Mouse (Mus musculus) liver, embryonic 12.5 days (tissue): ENCODE measurements around the gene Net1. TPM values are rescaled to one million over a fixed set of nuclear protein-coding genes. Genes with fewer than 3 reads are reported as not detected.
"Not testable (repeated sequence)": the region's sequence is repeated elsewhere in the genome, so short reads cannot be mapped to it uniquely, and the experiment has no call there.

Experiments
- ATAC-seq: fragments of 200-750 bp; cut with Nextera tagmentation; 2 replicates; pipeline ENCODE4 v1.8.0; 2017; ENCODE audit warnings: moderate number of reproducible peaks, mild to moderate bottlenecking, moderate library complexity
- H3K27ac ChIP-seq: fragments of 300-500 bp; sonication (generic); 2 replicates; pipeline ENCODE4 v1.5.1; 2016; ENCODE audit warnings: mild to moderate bottlenecking
- H3K27me3 ChIP-seq: fragments of 300-500 bp; sonication (generic); replicated peaks from 2 replicates; pipeline ENCODE4 v1.6.1; 2016; ENCODE audit warnings: mild to moderate bottlenecking, moderate library complexity
- H3K36me3 ChIP-seq: fragments of 300-500 bp; sonication (generic); 2 replicates; pipeline ENCODE4 v1.6.1; 2016; ENCODE audit warnings: mild to moderate bottlenecking, moderate library complexity
- H3K4me1 ChIP-seq: fragments of 300-500 bp; sonication (generic); 2 replicates; pipeline ENCODE4 v1.6.1; 2016
- H3K4me2 ChIP-seq: fragments of 300-500 bp; sonication (generic); 2 replicates; pipeline ENCODE4 v1.6.1; 2016; ENCODE audit warnings: mild to moderate bottlenecking, moderate library complexity
- H3K4me3 ChIP-seq: fragments of 300-500 bp; sonication (generic); 2 replicates; pipeline ENCODE4 v1.5.1; 2016; ENCODE audit warnings: mild to moderate bottlenecking, moderate library complexity
- H3K9ac ChIP-seq: fragments of 300-500 bp; sonication (generic); 2 replicates; pipeline ENCODE4 v1.6.1; 2016; ENCODE audit warnings: mild to moderate bottlenecking, moderate library complexity
- H3K9me3 ChIP-seq: fragments of 300-500 bp; sonication (generic); replicated peaks from 2 replicates; pipeline ENCODE4 v1.6.1; 2016; ENCODE audit warnings: mild to moderate bottlenecking, moderate library complexity
- WGBS: fragments of 180-500 bp; shearing (Covaris S2); methylation state at CpG from one replicate; pipeline ENCODE4 v1.1.7; 2016; ENCODE audit not compliant: insufficient replicate concordance; 5-methylcytosine and 5-hydroxymethylcytosine counted together
- polyA plus RNA-seq: library from polyadenylated mRNA; unstranded; fragments of >200 nt; fragmentation: Nextera tagmentation; extraction: Ambion mirVana; gene quantifications from 2 replicates; pipeline ENCODE4 v1.2.1, GENCODE M21; 2016

Gene Net1
- polyA plus RNA-seq, 1 experiment from 2014 or later = 67.4 TPM

- WGBS = 58% methylated on average over 6 of the region's 6 CpGs
- no peaks in the 10 kb centered on the region for H3K27me3 ChIP-seq
- H3K4me1 ChIP-seq = 0 out of 2 replicates have a peak, but pooled peaks cover 9% of the 10 kb centered on the region
- no peak overlapping the region for H3K4me2 ChIP-seq
- H3K9ac ChIP-seq = no peak overlapping the region
- H3K4me3 ChIP-seq = no peak overlapping the region
- H3K36me3 ChIP-seq = peaks cover 62% of the 10 kb centered on the region
- no peak overlapping the region for H3K27ac ChIP-seq
- ATAC-seq = 0 out of 2 replicates have a peak, but pooled peaks have one; percentile 24
- H3K9me3 ChIP-seq = no peaks in the 10 kb centered on the region
These were observed 10.8 kb downstream of the Net1 start for GRCm38 (mm10) chr13:3907151-3907696.

GRCm38 (mm10) chr13:3899301-3899700, 18.7 kb downstream of the Net1 start:
- no peak overlapping the region for H3K9ac ChIP-seq
- 88% methylated on average over 9 of the region's 9 CpGs for WGBS
- H3K27me3 ChIP-seq = no peaks in the 10 kb centered on the region
- no peaks in the 10 kb centered on the region for H3K9me3 ChIP-seq
- no peak overlapping the region for H3K27ac ChIP-seq
- peaks cover 22% of the 10 kb centered on the region for H3K4me1 ChIP-seq
- H3K4me2 ChIP-seq = no peak overlapping the region
- no peak for ATAC-seq
- peaks cover 59% of the 10 kb centered on the region for H3K36me3 ChIP-seq
- H3K4me3 ChIP-seq = no peak overlapping the region

- H3K9ac ChIP-seq, H3K27me3 ChIP-seq, H3K27ac ChIP-seq, ATAC-seq, H3K4me3 ChIP-seq, H3K9me3 ChIP-seq, H3K4me2 ChIP-seq: not testable (repeated sequence)
- 86% methylated on average over 5 of the region's 5 CpGs for WGBS
- H3K4me1 ChIP-seq = peaks cover 31% of the 10 kb centered on the region
- H3K36me3 ChIP-seq = peaks cover 52% of the 10 kb centered on the region
These were observed 19.8 kb downstream of the Net1 start for GRCm38 (mm10) chr13:3898202-3898601.

- Histone ChIP-seq H3K4me2 (no peak overlapping the region), H3K36me3 (peaks cover 48% of the 10 kb centered on the region), H3K27me3 (no peaks in the 10 kb centered on the region), H3K9ac (no peak overlapping the region), H3K9me3 (no peaks in the 10 kb centered on the region), H3K4me1 (peaks cover 35% of the 10 kb centered on the region), H3K27ac (no peak overlapping the region), H3K4me3 (no peak overlapping the region)
- ATAC-seq = no peak
- 35% methylated on average over 5 of the region's 5 CpGs for WGBS
These were observed 21.1 kb downstream of the Net1 start for GRCm38 (mm10) chr13:3896913-3897312.

GRCm38 (mm10) chr13:3896032-3896431, 22.0 kb downstream of the Net1 start:
- H3K27me3 ChIP-seq = no peaks in the 10 kb centered on the region
- no peak for ATAC-seq
- no peaks in the 10 kb centered on the region for H3K9me3 ChIP-seq
- 80% methylated on average over 6 of the region's 6 CpGs for WGBS
- H3K4me2 ChIP-seq = no peak overlapping the region
- peaks cover 48% of the 10 kb centered on the region for H3K36me3 ChIP-seq
- H3K9ac ChIP-seq = no peak overlapping the region
- peaks cover 42% of the 10 kb centered on the region for H3K4me1 ChIP-seq
- no peak overlapping the region for H3K27ac ChIP-seq
- no peak overlapping the region for H3K4me3 ChIP-seq

- no peak for ATAC-seq
- Histone ChIP-seq H3K9ac (no peak overlapping the region), H3K36me3 (peaks cover 43% of the 10 kb centered on the region), H3K27me3 (no peaks in the 10 kb centered on the region), H3K4me1 (peaks cover 47% of the 10 kb centered on the region), H3K27ac (no peak overlapping the region), H3K4me3 (no peak overlapping the region), H3K4me2 (no peak overlapping the region), H3K9me3 (no peaks in the 10 kb centered on the region)
- WGBS = 67% methylated on average over 8 of the region's 8 CpGs
These were observed 22.5 kb downstream of the Net1 start for GRCm38 (mm10) chr13:3895397-3895980.

GRCm38 (mm10) chr13:3894549-3894948, 23.5 kb downstream of the Net1 start:
- no peak overlapping the region for H3K4me3 ChIP-seq
- H3K27ac ChIP-seq = no peak overlapping the region
- peaks cover 41% of the 10 kb centered on the region for H3K36me3 ChIP-seq
- no peak overlapping the region for H3K9ac ChIP-seq
- no peak overlapping the region for H3K4me2 ChIP-seq
- ATAC-seq = no peak
- no peaks in the 10 kb centered on the region for H3K27me3 ChIP-seq
- peaks cover 55% of the 10 kb centered on the region for H3K4me1 ChIP-seq
- WGBS = 84% methylated on average over 8 of the region's 8 CpGs
- H3K9me3 ChIP-seq = no peaks in the 10 kb centered on the region

GRCm38 (mm10) chr13:3893126-3893734, 24.8 kb downstream of the Net1 start:
- Histone ChIP-seq H3K27me3 (no peaks in the 10 kb centered on the region), H3K27ac (peak overlapping the region; percentile 78), H3K4me3 (peak overlapping the region; percentile 76), H3K9me3 (no peaks in the 10 kb centered on the region), H3K36me3 (peaks cover 41% of the 10 kb centered on the region), H3K4me2 (peak overlapping the region; percentile 74), H3K9ac (peak overlapping the region; percentile 76), H3K4me1 (peaks cover 63% of the 10 kb centered on the region)
- peak; percentile 99 for ATAC-seq
- WGBS = under 1% methylated on average over 35 of the region's 35 CpGs

GRCm38 (mm10) chr13:3892601-3893000, 25.4 kb downstream of the Net1 start:
- no peak for ATAC-seq
- Histone ChIP-seq H3K4me3 (peak overlapping the region; percentile 76), H3K36me3 (peaks cover 44% of the 10 kb centered on the region), H3K27ac (peak overlapping the region; percentile 78), H3K4me2 (peak overlapping the region; percentile 74), H3K9ac (peak overlapping the region; percentile 76), H3K9me3 (no peaks in the 10 kb centered on the region), H3K27me3 (no peaks in the 10 kb centered on the region), H3K4me1 (peaks cover 63% of the 10 kb centered on the region)
- WGBS = 10% methylated on average over 7 of the region's 7 CpGs

- Histone ChIP-seq H3K27me3 (no peaks in the 10 kb centered on the region), H3K36me3 (peaks cover 54% of the 10 kb centered on the region), H3K4me1 (peaks cover 60% of the 10 kb centered on the region), H3K27ac (peak overlapping the region; percentile 78), H3K4me3 (peak overlapping the region; percentile 76), H3K9me3 (no peaks in the 10 kb centered on the region), H3K4me2 (peak overlapping the region; percentile 74), H3K9ac (peak overlapping the region; percentile 76)
- ATAC-seq = 0 out of 2 replicates have a peak, but pooled peaks have one; percentile 10
- WGBS = 50% methylated on average over 8 of the region's 8 CpGs
These were observed 26.4 kb downstream of the Net1 start for GRCm38 (mm10) chr13:3891479-3892087.

- no peak for ATAC-seq
- H3K27ac ChIP-seq = peak overlapping the region; percentile 2; the same call in 1 of the 2 replicates
- no peaks in the 10 kb centered on the region for H3K27me3 ChIP-seq
- peak overlapping the region; percentile 42 for H3K9ac ChIP-seq
- H3K4me2 ChIP-seq = peak overlapping the region; percentile 74
- H3K4me1 ChIP-seq = peaks cover 45% of the 10 kb centered on the region
- peak overlapping the region; percentile 14 for H3K4me3 ChIP-seq
- 73% methylated on average over 8 of the region's 8 CpGs for WGBS
- no peaks in the 10 kb centered on the region for H3K9me3 ChIP-seq
- H3K36me3 ChIP-seq = peaks cover 58% of the 10 kb centered on the region
These were observed 28.0 kb downstream of the Net1 start for GRCm38 (mm10) chr13:3890061-3890460.

- H3K36me3 ChIP-seq = peaks cover 59% of the 10 kb centered on the region
- no peak for ATAC-seq
- 89% methylated on average over 3 of the region's 3 CpGs for WGBS
- H3K4me3 ChIP-seq = no peak overlapping the region
- H3K4me1 ChIP-seq = peaks cover 39% of the 10 kb centered on the region
- H3K4me2 ChIP-seq = no peak overlapping the region
- no peaks in the 10 kb centered on the region for H3K27me3 ChIP-seq
- H3K9ac ChIP-seq = peak overlapping the region; percentile 43
- no peak overlapping the region for H3K27ac ChIP-seq
- H3K9me3 ChIP-seq = no peaks in the 10 kb centered on the region
These were observed 28.9 kb downstream of the Net1 start for GRCm38 (mm10) chr13:3889111-3889510.
